Mouse (Mus musculus): ENCODE measurements around the gene Ptpn6. TPM values are rescaled to one million over a fixed set of nuclear protein-coding genes. Genes with fewer than 3 reads are reported as not detected.

Ptpn6 gene
- total and polyA plus RNA-seq, 2 experiments from 2014 or later: 2.2 to 3.8 TPM

- DNase-seq: peak; percentile 82
- under 1% methylated on average over 49 of the region's 54 CpGs for whole genome bisulfite sequencing
- Histone ChIP-seq H3K4me3 (ENCODE audit: low read depth, low read length) (peak overlapping the region; percentile 98), H3K27me3 (ENCODE audit: insufficient read depth, low read length) (no peaks in the 10 kb centered on the region), H3K4me2 (ENCODE audit: low read depth) (peak overlapping the region; percentile 62), H3K9ac (peak overlapping the region; percentile 93), H3K4me1 (ENCODE audit: insufficient read depth) (peaks cover 13% of the 10 kb centered on the region), H3K36me3 (ENCODE audit: insufficient read depth) (no peaks in the 10 kb centered on the region; the same call in 1 of the 2 replicates), H3K9me3 (ENCODE audit: low read length) (no peaks in the 10 kb centered on the region), H3K27ac (ENCODE audit: low read depth, low read length) (peak overlapping the region; percentile 97)
- peak; percentile 76 for ATAC-seq
- 0 out of 2 replicates have a peak, but pooled peaks have one; percentile 3 for TF ChIP-seq CTCF (IDR thresholded peaks at IDR 0.05; ENCODE audit: low read depth)
Measured at GRCm38 (mm10) chr6:124756652-124757350, 18.3 kb upstream of the Ptpn6 start.

GRCm38 (mm10) chr6:124755831-124756595 lies 17.5 kb upstream of the Ptpn6 start, which contains the start of the genes Gm45234 and Atn1:
Gene Gm45234, minus strand, starts transcription at chr6:124756021.
Gene Atn1, minus strand, starts transcription at chr6:124756524.
- under 1% methylated on average over 79 of the region's 100 CpGs for WGBS
- H3K27ac ChIP-seq (ENCODE audit: low read depth, low read length): peak within 1 kb of the TSS; percentile 97
- peak within 1 kb of the TSS; percentile 98 for H3K4me3 ChIP-seq (ENCODE audit: low read depth, low read length)

GRCm38 (mm10) chr6:124755306-124755705 lies 16.8 kb upstream of the Ptpn6 start:
- 0% methylated on average over 3 of the region's 3 CpGs for WGBS
- no peak for TF ChIP-seq CTCF (IDR thresholded peaks at IDR 0.05; ENCODE audit: low read depth)
- ATAC-seq (no peak), DNase-seq (no peak)
- Histone ChIP-seq H3K9ac (peak overlapping the region; percentile 93), H3K27ac (ENCODE audit: low read depth, low read length) (peak overlapping the region; percentile 97), H3K4me2 (ENCODE audit: low read depth) (peak overlapping the region; percentile 62), H3K36me3 (ENCODE audit: insufficient read depth) (no peaks in the 10 kb centered on the region; the same call in 1 of the 2 replicates), H3K4me1 (ENCODE audit: insufficient read depth) (peaks cover 13% of the 10 kb centered on the region), H3K9me3 (ENCODE audit: low read length) (no peaks in the 10 kb centered on the region), H3K27me3 (ENCODE audit: insufficient read depth, low read length) (no peaks in the 10 kb centered on the region), H3K4me3 (ENCODE audit: low read depth, low read length) (peak overlapping the region; percentile 98)

More at GRCm38 (mm10) chr6:124755831-124756595, 17.5 kb upstream of the Ptpn6 start, which contains the start of the genes Gm45234 and Atn1:
- peak; percentile 70 for DNase-seq
- Histone ChIP-seq H3K9ac (peak within 1 kb of the TSS; percentile 93), H3K27me3 (ENCODE audit: insufficient read depth, low read length) (no peaks in the 10 kb centered on the region), H3K36me3 (ENCODE audit: insufficient read depth) (no peaks in the 10 kb centered on the region; the same call in 1 of the 2 replicates), H3K4me2 (ENCODE audit: low read depth) (peak within 1 kb of the TSS; percentile 62), H3K4me1 (ENCODE audit: insufficient read depth) (peaks cover 13% of the 10 kb centered on the region), H3K9me3 (ENCODE audit: low read length) (no peaks in the 10 kb centered on the region)
- TF ChIP-seq CTCF (IDR thresholded peaks at IDR 0.05; ENCODE audit: low read depth): no peak
- peak; percentile 55 for ATAC-seq

- 97% methylated on average over 2 of the region's 2 CpGs for WGBS
- Histone ChIP-seq H3K9ac (no peak overlapping the region), H3K4me3 (ENCODE audit: low read depth, low read length) (no peak overlapping the region), H3K27me3 (ENCODE audit: insufficient read depth, low read length) (no peaks in the 10 kb centered on the region), H3K9me3 (ENCODE audit: low read length) (no peaks in the 10 kb centered on the region), H3K4me1 (ENCODE audit: insufficient read depth) (peaks cover 13% of the 10 kb centered on the region), H3K27ac (ENCODE audit: low read depth, low read length) (no peak overlapping the region), H3K4me2 (ENCODE audit: low read depth) (no peak overlapping the region), H3K36me3 (ENCODE audit: insufficient read depth) (peaks cover 12% of the 10 kb centered on the region)
- TF ChIP-seq CTCF (IDR thresholded peaks at IDR 0.05; ENCODE audit: low read depth): no peak
- DNase-seq (no peak), ATAC-seq (no peak)
Measured at GRCm38 (mm10) chr6:124753861-124754260, 15.3 kb upstream of the Ptpn6 start.

GRCm38 (mm10) chr6:124750405-124750804 lies 11.9 kb upstream of the Ptpn6 start:
- WGBS: 86% methylated on average over 8 of the region's 8 CpGs
- no peak overlapping the region for H3K9ac ChIP-seq
- TF ChIP-seq CTCF (IDR thresholded peaks at IDR 0.05; ENCODE audit: low read depth): no peak
- DNase-seq (no peak), ATAC-seq (no peak)
- H3K27me3 ChIP-seq (ENCODE audit: insufficient read depth, low read length): no peaks in the 10 kb centered on the region
- peaks cover 13% of the 10 kb centered on the region for H3K4me1 ChIP-seq (ENCODE audit: insufficient read depth)
- H3K4me2 ChIP-seq (ENCODE audit: low read depth): no peak overlapping the region
- no peak overlapping the region for H3K4me3 ChIP-seq (ENCODE audit: low read depth, low read length)
- peaks cover 33% of the 10 kb centered on the region for H3K36me3 ChIP-seq (ENCODE audit: insufficient read depth)
- no peak overlapping the region for H3K27ac ChIP-seq (ENCODE audit: low read depth, low read length)
- no peaks in the 10 kb centered on the region for H3K9me3 ChIP-seq (ENCODE audit: low read length)

- TF ChIP-seq CTCF (IDR thresholded peaks at IDR 0.05; ENCODE audit: low read depth): no peak
- Histone ChIP-seq H3K4me2 (ENCODE audit: low read depth) (no peak overlapping the region), H3K27me3 (ENCODE audit: insufficient read depth, low read length) (no peaks in the 10 kb centered on the region), H3K4me3 (ENCODE audit: low read depth, low read length) (no peak overlapping the region), H3K9me3 (ENCODE audit: low read length) (no peaks in the 10 kb centered on the region), H3K27ac (ENCODE audit: low read depth, low read length) (no peak overlapping the region), H3K4me1 (ENCODE audit: insufficient read depth) (no peaks in the 10 kb centered on the region), H3K9ac (peak overlapping the region; percentile 83; the same call in 1 of the 2 replicates), H3K36me3 (ENCODE audit: insufficient read depth) (peaks cover 56% of the 10 kb centered on the region)
- WGBS: 87% methylated on average over 7 of the region's 7 CpGs
- no peak for ATAC-seq
- no peak for DNase-seq
Measured at GRCm38 (mm10) chr6:124746654-124747632, 8.4 kb upstream of the Ptpn6 start.
